Mouse (Mus musculus) forebrain, embryonic 16.5 days (tissue): Measurements from ENCODE around the gene Utp18. TPM values are rescaled to one million over a fixed set of nuclear protein-coding genes. Genes with fewer than 3 reads are reported as not detected.

ENCODE experiments used
- ATAC-seq: fragments of 200-750 bp; cut with Nextera tagmentation; 2 replicates; pipeline ENCODE4 v1.8.0; 2017; ENCODE audit warnings: mild to moderate bottlenecking, moderate library complexity
- H3K27ac ChIP-seq: fragments of 300-500 bp; sonication (generic); 2 replicates; pipeline ENCODE4 v1.5.1; 2014; ENCODE audit warnings: low read length, control low read depth
- H3K27me3 ChIP-seq: fragments of 300-500 bp; sonication (generic); replicated peaks from 2 replicates; pipeline ENCODE4 v1.6.1; 2014; ENCODE audit warnings: low read length; ENCODE audit not compliant: control insufficient read depth, insufficient read depth
- H3K36me3 ChIP-seq: fragments of 300-500 bp; sonication (generic); 2 replicates; pipeline ENCODE4 v1.6.1; 2014; ENCODE audit not compliant: control insufficient read depth, insufficient read depth
- H3K4me1 ChIP-seq: fragments of 300-500 bp; sonication (generic); replicated peaks from 2 replicates; pipeline ENCODE4 v1.6.1; 2014; ENCODE audit warnings: low read length; ENCODE audit not compliant: control insufficient read depth, insufficient read depth
- H3K4me2 ChIP-seq: fragments of 300-500 bp; sonication (generic); 2 replicates; pipeline ENCODE4 v1.6.1; 2014; ENCODE audit warnings: mild to moderate bottlenecking, low read length, control low read depth
- H3K4me3 ChIP-seq: fragments of 300-500 bp; sonication (generic); replicated peaks from 2 replicates; pipeline ENCODE4 v1.5.1; 2014; ENCODE audit warnings: mild to moderate bottlenecking, low read length, control low read depth
- H3K9ac ChIP-seq: fragments of 300-500 bp; sonication (generic); replicated peaks from 2 replicates; pipeline ENCODE4 v1.6.1; 2014; ENCODE audit warnings: low read depth, low read length, control low read depth
- H3K9me3 ChIP-seq: fragments of 300-500 bp; sonication (generic); 2 replicates; pipeline ENCODE4 v1.6.1; 2016; ENCODE audit warnings: low read length; ENCODE audit not compliant: control insufficient read depth
- WGBS: fragments of 180-500 bp; shearing (Covaris S2); extraction: QIAGEN DNeasy Blood & Tissue Kit; methylation state at CpG from one replicate; pipeline ENCODE4 v1.1.7; 2014; 5-methylcytosine and 5-hydroxymethylcytosine counted together
- polyA plus RNA-seq: library from polyadenylated mRNA; unstranded; fragments of >200 nt; fragmentation: Nextera tagmentation; extraction: Ambion mirVana; gene quantifications from 2 replicates; pipeline ENCODE4 v1.2.1, GENCODE M21; 2015

The Utp18 gene
- polyA plus RNA-seq, 1 experiment from 2014 or later, result 32.9 TPM

GRCm38 (mm10) chr11:93847342-93847741, 38.2 kb downstream of the Utp18 start:
- Histone ChIP-seq H3K4me1 (no peaks in the 10 kb centered on the region), H3K27me3 (no peaks in the 10 kb centered on the region), H3K9me3 (no peaks in the 10 kb centered on the region), H3K27ac (no peak overlapping the region), H3K4me2 (no peak overlapping the region), H3K4me3 (no peak overlapping the region), H3K36me3 (no peaks in the 10 kb centered on the region), H3K9ac (no peak overlapping the region)
- 15% methylated on average over 2 of the region's 2 CpGs for WGBS
- no peak for ATAC-seq

- WGBS, result 66% methylated on average over 2 of the region's 2 CpGs
- no peak overlapping the region for H3K27ac ChIP-seq
Measured at GRCm38 (mm10) chr11:93835800-93836199, 49.8 kb downstream of the Utp18 start.

GRCm38 (mm10) chr11:93829971-93830370, 55.6 kb downstream of the Utp18 start:
- Histone ChIP-seq H3K4me3 (no peak overlapping the region), H3K27me3 (no peaks in the 10 kb centered on the region), H3K9ac (no peak overlapping the region), H3K27ac (peak overlapping the region; percentile 53), H3K9me3 (no peaks in the 10 kb centered on the region), H3K4me1 (peaks cover 14% of the 10 kb centered on the region), H3K4me2 (no peak overlapping the region), H3K36me3 (no peaks in the 10 kb centered on the region)
- peak; percentile 55 for ATAC-seq
- WGBS, result 36% methylated on average over 8 of the region's 8 CpGs

More at GRCm38 (mm10) chr11:93835800-93836199, 49.8 kb downstream of the Utp18 start:
- Histone ChIP-seq H3K9ac (no peak overlapping the region), H3K4me1 (no peaks in the 10 kb centered on the region), H3K27me3 (no peaks in the 10 kb centered on the region), H3K4me3 (no peak overlapping the region), H3K9me3 (no peaks in the 10 kb centered on the region), H3K36me3 (no peaks in the 10 kb centered on the region), H3K4me2 (no peak overlapping the region)
- no peak for ATAC-seq

GRCm38 (mm10) chr11:93829327-93829679, 56.3 kb downstream of the Utp18 start:
- Histone ChIP-seq H3K9ac (no peak overlapping the region), H3K4me2 (peak overlapping the region; percentile 27), H3K36me3 (no peaks in the 10 kb centered on the region), H3K27me3 (no peaks in the 10 kb centered on the region), H3K27ac (peak overlapping the region; percentile 53), H3K4me3 (no peak overlapping the region), H3K9me3 (no peaks in the 10 kb centered on the region), H3K4me1 (peaks cover 14% of the 10 kb centered on the region)
- 11% methylated on average over 6 of the region's 6 CpGs for WGBS
- peak; percentile 97 for ATAC-seq

GRCm38 (mm10) chr11:93828619-93829326, 56.8 kb downstream of the Utp18 start:
- Histone ChIP-seq H3K27me3 (no peaks in the 10 kb centered on the region), H3K4me1 (peaks cover 14% of the 10 kb centered on the region), H3K9me3 (no peaks in the 10 kb centered on the region), H3K9ac (no peak overlapping the region), H3K36me3 (no peaks in the 10 kb centered on the region), H3K27ac (peak overlapping the region; percentile 53), H3K4me2 (peak overlapping the region; percentile 27), H3K4me3 (no peak overlapping the region)
- WGBS, result 17% methylated on average over 14 of the region's 14 CpGs
- peak; percentile 71 for ATAC-seq

- Histone ChIP-seq H3K27ac (no peak overlapping the region), H3K4me1 (peaks cover 14% of the 10 kb centered on the region), H3K27me3 (no peaks in the 10 kb centered on the region), H3K9ac (no peak overlapping the region), H3K4me3 (no peak overlapping the region), H3K4me2 (no peak overlapping the region), H3K9me3 (no peaks in the 10 kb centered on the region), H3K36me3 (no peaks in the 10 kb centered on the region)
- peak; percentile 76 for ATAC-seq
- 28% methylated on average over 2 of the region's 2 CpGs for WGBS
Measured at GRCm38 (mm10) chr11:93822261-93822660, 63.3 kb downstream of the Utp18 start.

- no peak overlapping the region for H3K4me2 ChIP-seq
- ATAC-seq, result no peak
- H3K9ac ChIP-seq, result no peak overlapping the region
- WGBS, result 72% methylated on average over 2 of the region's 2 CpGs
- no peak overlapping the region for H3K4me3 ChIP-seq
- H3K36me3 ChIP-seq, result no peaks in the 10 kb centered on the region
- no peaks in the 10 kb centered on the region for H3K27me3 ChIP-seq
- no peak overlapping the region for H3K27ac ChIP-seq
- no peaks in the 10 kb centered on the region for H3K9me3 ChIP-seq
- H3K4me1 ChIP-seq, result peaks cover 14% of the 10 kb centered on the region
Measured at GRCm38 (mm10) chr11:93821533-93821932, 64.0 kb downstream of the Utp18 start.

GRCm38 (mm10) chr11:93817966-93818738, 67.4 kb downstream of the Utp18 start:
- no peaks in the 10 kb centered on the region for H3K27me3 ChIP-seq
- H3K36me3 ChIP-seq, result no peaks in the 10 kb centered on the region
- no peak overlapping the region for H3K9ac ChIP-seq
- peaks cover 14% of the 10 kb centered on the region for H3K4me1 ChIP-seq
- no peaks in the 10 kb centered on the region for H3K9me3 ChIP-seq
- H3K4me2 ChIP-seq, result peak overlapping the region; percentile 21; the same call in 1 of the 2 replicates
- H3K27ac ChIP-seq, result peak overlapping the region; percentile 19; the same call in 1 of the 2 replicates
- peak; percentile 62 for ATAC-seq
- WGBS, result 43% methylated on average over 15 of the region's 15 CpGs
- no peak overlapping the region for H3K4me3 ChIP-seq

- no peaks in the 10 kb centered on the region for H3K27me3 ChIP-seq
- H3K27ac ChIP-seq, result no peak overlapping the region
- 72% methylated on average over 4 of the region's 4 CpGs for WGBS
Measured at GRCm38 (mm10) chr11:93812955-93813354, 72.6 kb downstream of the Utp18 start.

More at GRCm38 (mm10) chr11:93812955-93813354, 72.6 kb downstream of the Utp18 start:
- no peak overlapping the region for H3K4me2 ChIP-seq
- no peak overlapping the region for H3K9ac ChIP-seq
- no peak overlapping the region for H3K4me3 ChIP-seq
- no peaks in the 10 kb centered on the region for H3K9me3 ChIP-seq
- peak; percentile 35 for ATAC-seq
- no peaks in the 10 kb centered on the region for H3K36me3 ChIP-seq
- peaks cover 6% of the 10 kb centered on the region for H3K4me1 ChIP-seq
